Comparison of ENCODE assay signal across 17 mouse cellular contexts in the genomic region with DNA sequence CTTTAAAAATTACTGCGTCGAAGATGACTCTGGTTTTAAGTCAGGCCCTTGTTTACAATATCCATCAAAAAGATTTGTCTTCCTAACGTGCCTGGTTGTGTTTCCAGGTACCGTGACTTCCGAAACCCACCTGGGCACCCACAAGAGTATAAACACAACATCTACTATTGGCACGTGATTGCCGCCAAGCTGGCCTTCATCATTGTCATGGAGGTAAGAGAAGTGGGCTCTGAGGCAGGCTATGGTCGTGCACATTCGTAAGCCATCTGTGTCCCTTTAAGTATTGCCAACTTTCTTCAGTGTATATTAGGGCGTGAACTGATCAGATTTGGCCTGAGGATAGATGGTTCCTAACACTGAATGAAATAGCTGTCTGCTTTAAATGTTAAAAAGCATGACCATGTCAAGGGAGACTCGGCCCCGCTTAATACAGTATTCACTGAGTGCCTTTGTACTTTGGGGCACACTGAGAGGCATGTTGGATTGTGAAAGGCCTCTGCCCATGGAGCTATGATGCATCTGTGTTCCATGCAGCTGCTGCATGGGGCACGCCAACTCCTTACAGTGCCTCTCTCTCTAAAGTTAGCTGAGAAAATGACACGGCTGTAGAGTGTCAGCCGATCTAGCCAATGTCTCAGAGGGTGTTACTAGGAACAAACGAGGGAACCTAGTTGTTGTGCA.
DNase-seq lines count a peak whose midpoint lies in the region; ATAC-seq lines count a peak whose summit lies in the region.
"Had no signal": no experiment of that assay in that cellular context is flagged by ENCODE, and none has a peak within 500 bp of the region (broad histone marks: within the 10 kb centered on the region; RNA-seq: fewer than 3 reads in every experiment).

No protein-coding gene starts in this region.

- peak; percentile 74 for DNase-seq in heart, adult 11 months
- DNase-seq in heart, postnatal 4 days, result no peak
- DNase-seq in hindbrain, embryonic 11.5 days (ENCODE audit: low spot score), result no peak
- DNase-seq in midbrain, embryonic 14.5 days, result peak; percentile 15
- DNase-seq in midbrain, embryonic 10.5 days (ENCODE audit: low spot score), result no peak
- DNase-seq: adrenal gland, adult 2 months; adrenal gland, postnatal 25 days; cerebellum, adult 2 months; gastrocnemius, postnatal 10 days; heart, postnatal 10 days had no signal

- H3K4me2 ChIP-seq in hindbrain, embryonic 16.5 days (ENCODE audit: low read length), result no peak overlapping the region
- H3K4me2 ChIP-seq in hindbrain, embryonic 11.5 days (replicated peaks; ENCODE audit: low read depth, low read length), result no peak overlapping the region
- no peak overlapping the region for H3K4me2 ChIP-seq in midbrain, embryonic 14.5 days (ENCODE audit: low read length)
- H3K4me2 ChIP-seq: forebrain, embryonic 15.5 days had no signal

- no peak overlapping the region for H3K9ac ChIP-seq in hindbrain, embryonic 16.5 days (ENCODE audit: low read depth, low read length)
- no peak overlapping the region for H3K9ac ChIP-seq in hindbrain, embryonic 11.5 days (ENCODE audit: low read depth, low read length)
- no peak overlapping the region for H3K9ac ChIP-seq in midbrain, embryonic 14.5 days (replicated peaks; ENCODE audit: low read length)
- H3K9ac ChIP-seq: forebrain, embryonic 15.5 days had no signal

- no peak overlapping the region for H3K27ac ChIP-seq in hindbrain, embryonic 16.5 days (ENCODE audit: low read depth, low read length)
- no peak overlapping the region for H3K27ac ChIP-seq in hindbrain, embryonic 11.5 days (ENCODE audit: low read depth, low read length)
- H3K27ac ChIP-seq in midbrain, embryonic 14.5 days (replicated peaks; ENCODE audit: low read depth, low read length), result no peak overlapping the region
- no peak overlapping the region for H3K27ac ChIP-seq in midbrain, embryonic 10.5 days (replicated peaks)
- H3K27ac ChIP-seq: forebrain, embryonic 15.5 days had no signal

- peak; percentile 61; the same call in 1 of the 2 replicates for ATAC-seq in hindbrain, embryonic 16.5 days
- ATAC-seq in hindbrain, embryonic 11.5 days (ENCODE audit: low FRiP score), result no peak
- ATAC-seq in midbrain, embryonic 14.5 days (ENCODE audit: low FRiP score, low TSS enrichment), result no peak; the same call in 1 of the 2 replicates
- ATAC-seq in activated CD4-positive, CD25-positive, alpha-beta regulatory T cell, adult 4 months, result no peak
- ATAC-seq: forebrain, embryonic 15.5 days; inflammation-experienced regulatory T-cells, adult 6 months; intestine, postnatal 0 days; Patski had no signal

- peaks cover 8% of the 10 kb centered on the region for H3K36me3 ChIP-seq in hindbrain, embryonic 16.5 days (ENCODE audit: control insufficient read depth, insufficient read depth, low read length)
- no peaks in the 10 kb centered on the region for H3K36me3 ChIP-seq in hindbrain, embryonic 11.5 days (ENCODE audit: control insufficient read depth, insufficient read depth, low read length)
- peaks cover 26% of the 10 kb centered on the region for H3K36me3 ChIP-seq in midbrain, embryonic 14.5 days (ENCODE audit: control insufficient read depth, insufficient read depth, low read length)
- H3K36me3 ChIP-seq in midbrain, embryonic 10.5 days, result peaks cover 43% of the 10 kb centered on the region

- H3K4me3 ChIP-seq in hindbrain, embryonic 16.5 days (ENCODE audit: low read length), result no peak overlapping the region
- H3K4me3 ChIP-seq in hindbrain, embryonic 11.5 days (ENCODE audit: low read depth, low read length), result no peak overlapping the region
- no peak overlapping the region for H3K4me3 ChIP-seq in midbrain, embryonic 14.5 days (replicated peaks; ENCODE audit: low read depth, low read length)
- H3K4me3 ChIP-seq in midbrain, embryonic 10.5 days, result no peak overlapping the region
- H3K4me3 ChIP-seq: forebrain, embryonic 15.5 days had no signal

- H3K27me3 ChIP-seq in hindbrain, embryonic 16.5 days (replicated peaks; ENCODE audit: control insufficient read depth, insufficient read depth, low read length), result no peaks in the 10 kb centered on the region
- no peaks in the 10 kb centered on the region for H3K27me3 ChIP-seq in hindbrain, embryonic 11.5 days (ENCODE audit: control insufficient read depth, insufficient read depth, low read length)
- H3K27me3 ChIP-seq in midbrain, embryonic 14.5 days (ENCODE audit: control insufficient read depth, insufficient read depth, low read length), result no peaks in the 10 kb centered on the region
- no peaks in the 10 kb centered on the region for H3K27me3 ChIP-seq in midbrain, embryonic 10.5 days (ENCODE audit: low read depth, poor library complexity, severe bottlenecking)
- H3K27me3 ChIP-seq: CH12.LX; forebrain, embryonic 15.5 days; Patski had no signal

- WGBS in hindbrain, embryonic 16.5 days, result 66% methylated on average over 16 of the region's 16 CpGs
- 83% methylated on average over 16 of the region's 16 CpGs for WGBS in hindbrain, embryonic 11.5 days
- 67% methylated on average over 16 of the region's 16 CpGs for WGBS in midbrain, embryonic 14.5 days
- 93% methylated on average over 16 of the region's 16 CpGs for WGBS in midbrain, embryonic 10.5 days

- H3K4me1 ChIP-seq in hindbrain, embryonic 16.5 days (ENCODE audit: control insufficient read depth, insufficient read depth, low read depth, low read length), result peaks cover 12% of the 10 kb centered on the region
- H3K4me1 ChIP-seq in hindbrain, embryonic 11.5 days (replicated peaks; ENCODE audit: control insufficient read depth, insufficient read depth, low read length), result no peaks in the 10 kb centered on the region; the same call in 1 of the 2 replicates
- H3K4me1 ChIP-seq in midbrain, embryonic 14.5 days (ENCODE audit: control insufficient read depth, insufficient read depth, low read length), result no peaks in the 10 kb centered on the region
- H3K4me1 ChIP-seq in midbrain, embryonic 10.5 days, result peaks cover 5% of the 10 kb centered on the region; the same call in 1 of the 2 replicates

- no peaks in the 10 kb centered on the region for H3K9me3 ChIP-seq in hindbrain, embryonic 16.5 days (ENCODE audit: control insufficient read depth, low read length)
- no peaks in the 10 kb centered on the region for H3K9me3 ChIP-seq in hindbrain, embryonic 11.5 days (ENCODE audit: control insufficient read depth, low read length)
- H3K9me3 ChIP-seq in midbrain, embryonic 14.5 days (ENCODE audit: control insufficient read depth, low read length), result no peaks in the 10 kb centered on the region
- no peaks in the 10 kb centered on the region for H3K9me3 ChIP-seq in midbrain, embryonic 10.5 days (replicated peaks)
- H3K9me3 ChIP-seq: forebrain, embryonic 15.5 days had no signal

Comparison
In these comparisons a context has a peak if more than half of its experiments do, and no peak if none do; other contexts are left out.
1. DNase-seq: peak in heart, adult 11 months (single experiment) and midbrain, embryonic 14.5 days (single experiment); none in heart, postnatal 4 days (single experiment), hindbrain, embryonic 11.5 days (single experiment) and midbrain, embryonic 10.5 days (single experiment).